Mouse (Mus musculus) erythroblast, adult 5-6 weeks (primary cell): Measurements from ENCODE around the gene Oxld1. TPM values are rescaled to one million over a fixed set of nuclear protein-coding genes. Genes with fewer than 3 reads are reported as not detected.
"Not testable (repeated sequence)": the region's sequence is repeated elsewhere in the genome, so short reads cannot be mapped to it uniquely, and the experiment has no call there.

Experiments used
- ATAC-seq: replicated peaks from 2 replicates; pipeline ENCODE4 v1.8.0; 2016; ENCODE audit warnings: moderate number of reproducible peaks, mild to moderate bottlenecking, moderate TSS enrichment, inconsistent platforms; ENCODE audit not compliant: poor library complexity, low FRiP score, severe bottlenecking
- total RNA-seq, 2 experiments: library from RNA; stranded (forward) in 1 of 2; stranded (reverse) in 1 of 2; fragments of 150-400 nt in 1 of 2; fragments of 200-764, 138-1000 nt in 1 of 2; gene quantifications; 2 replicates each; pipeline versions ENCODE4 v1.2.3 to v1.2.4; 2015 to 2017; ENCODE audit warnings: low replicate concordance in 2 of 2

Oxld1 gene
- total RNA-seq, 2 experiments from 2014 or later: 6.9 TPM; not detected in 1

- ATAC-seq: no peak
Measured at GRCm38 (mm10) chr11:120437857-120438385, 19.9 kb downstream of the Oxld1 start.

- ATAC-seq: peak; percentile 91
Measured at GRCm38 (mm10) chr11:120437152-120437856, 20.6 kb downstream of the Oxld1 start, which contains the start of gene Nploc4. Nploc4 (minus strand) TSS chr11:120437708.

- no peak for ATAC-seq
Measured at GRCm38 (mm10) chr11:120426727-120427126, 31.1 kb downstream of the Oxld1 start.

GRCm38 (mm10) chr11:120423569-120424295, 34.1 kb downstream of the Oxld1 start:
- peak; percentile 82 for ATAC-seq

GRCm38 (mm10) chr11:120422651-120423568, 35.0 kb downstream of the Oxld1 start:
- peak; percentile 15; the same call in 1 of the 2 replicates for ATAC-seq

GRCm38 (mm10) chr11:120418592-120418991, 39.3 kb downstream of the Oxld1 start:
- ATAC-seq: no peak

GRCm38 (mm10) chr11:120417852-120418251, 40.0 kb downstream of the Oxld1 start:
- ATAC-seq: no peak

- not testable (repeated sequence) for ATAC-seq
Measured at GRCm38 (mm10) chr11:120413621-120414020, 44.2 kb downstream of the Oxld1 start.

Other genes with a start within 250 kb of the Oxld1 start
- 2.1 and 3.3 TPM in 2 replicates for gene Bahcc1, start 225.1 kb downstream of the Oxld1 start, total RNA-seq (2015; ENCODE audit: low replicate concordance)
- 0.84 and 2.0 TPM in 2 replicates for gene Bahcc1, start 225.1 kb downstream of the Oxld1 start, total RNA-seq (2017; ENCODE audit: low replicate concordance)
- 637 and 655 TPM in 2 replicates for gene Actg1, start 109.5 kb downstream of the Oxld1 start, total RNA-seq (2015; ENCODE audit: low replicate concordance)
- gene Actg1, start 109.5 kb downstream of the Oxld1 start, total RNA-seq (2017; ENCODE audit: low replicate concordance): 301 and 341 TPM in 2 replicates
- gene Fscn2, start 96.5 kb downstream of the Oxld1 start, total RNA-seq (2015; ENCODE audit: low replicate concordance): not detected in 2 replicates
- gene Fscn2, start 96.5 kb downstream of the Oxld1 start, total RNA-seq (2017; ENCODE audit: low replicate concordance): not detected in 2 replicates
- gene Faap100, start 79.3 kb downstream of the Oxld1 start, total RNA-seq (2015; ENCODE audit: low replicate concordance): 0.96 and 3.6 TPM in 2 replicates
- 1.4 and 2.9 TPM in 2 replicates for gene Faap100, start 79.3 kb downstream of the Oxld1 start, total RNA-seq (2017; ENCODE audit: low replicate concordance)
- 16.1 and 17.6 TPM in 2 replicates for gene Nploc4, start 20.4 kb downstream of the Oxld1 start, total RNA-seq (2015; ENCODE audit: low replicate concordance)
- 24.6 and 31.8 TPM in 2 replicates for gene Nploc4, start 20.4 kb downstream of the Oxld1 start, total RNA-seq (2017; ENCODE audit: low replicate concordance)
- 1.3 TPM in 1 of 2 replicates, not detected in the other for gene Tspan10, start 15.4 kb downstream of the Oxld1 start, total RNA-seq (2015; ENCODE audit: low replicate concordance)
- gene Tspan10, start 15.4 kb downstream of the Oxld1 start, total RNA-seq (2017; ENCODE audit: low replicate concordance): not detected in 2 replicates
- gene Pde6g, start 4.6 kb downstream of the Oxld1 start, total RNA-seq (2015; ENCODE audit: low replicate concordance): not detected in 2 replicates
- gene Pde6g, start 4.6 kb downstream of the Oxld1 start, total RNA-seq (2017; ENCODE audit: low replicate concordance): not detected in 2 replicates
- gene Ccdc137, start within 50 bp of the Oxld1 start, total RNA-seq (2015; ENCODE audit: low replicate concordance): 1.5 and 2.1 TPM in 2 replicates
- gene Ccdc137, start within 50 bp of the Oxld1 start, total RNA-seq (2017; ENCODE audit: low replicate concordance): 1.5 and 16.8 TPM in 2 replicates
- 4.2 and 5.9 TPM in 2 replicates for gene Arl16, start 9.5 kb upstream of the Oxld1 start, total RNA-seq (2015; ENCODE audit: low replicate concordance)
- gene Arl16, start 9.5 kb upstream of the Oxld1 start, total RNA-seq (2017; ENCODE audit: low replicate concordance): 3.3 TPM in 1 of 2 replicates, not detected in the other
- gene Mrpl12, start 26.5 kb upstream of the Oxld1 start, total RNA-seq (2015; ENCODE audit: low replicate concordance): 12.1 and 16.1 TPM in 2 replicates
- gene Mrpl12, start 26.5 kb upstream of the Oxld1 start, total RNA-seq (2017; ENCODE audit: low replicate concordance): 12.1 and 15.6 TPM in 2 replicates
- 6.9 and 11.1 TPM in 2 replicates for gene Slc25a10, start 33.8 kb upstream of the Oxld1 start, total RNA-seq (2015; ENCODE audit: low replicate concordance)
- 4.7 and 6.0 TPM in 2 replicates for gene Slc25a10, start 33.8 kb upstream of the Oxld1 start, total RNA-seq (2017; ENCODE audit: low replicate concordance)
- gene Gcgr, start 72.6 kb upstream of the Oxld1 start, total RNA-seq (2015; ENCODE audit: low replicate concordance): not detected in 2 replicates
- not detected in 2 replicates for gene Gcgr, start 72.6 kb upstream of the Oxld1 start, total RNA-seq (2017; ENCODE audit: low replicate concordance)
- gene Mcrip1, start 91.7 kb upstream of the Oxld1 start, total RNA-seq (2015; ENCODE audit: low replicate concordance): 8.1 and 17.6 TPM in 2 replicates
- gene Mcrip1, start 91.7 kb upstream of the Oxld1 start, total RNA-seq (2017; ENCODE audit: low replicate concordance): 3.2 and 9.6 TPM in 2 replicates
- gene Ppp1r27, start 93.1 kb upstream of the Oxld1 start, total RNA-seq (2015; ENCODE audit: low replicate concordance): not detected in 2 replicates
- not detected in 2 replicates for gene Ppp1r27, start 93.1 kb upstream of the Oxld1 start, total RNA-seq (2017; ENCODE audit: low replicate concordance)
- gene P4hb, start 115.2 kb upstream of the Oxld1 start, total RNA-seq (2015; ENCODE audit: low replicate concordance): 108 and 148 TPM in 2 replicates
- 136 and 145 TPM in 2 replicates for gene P4hb, start 115.2 kb upstream of the Oxld1 start, total RNA-seq (2017; ENCODE audit: low replicate concordance)
- gene Arhgdia, start 123.6 kb upstream of the Oxld1 start, total RNA-seq (2015; ENCODE audit: low replicate concordance): 101 and 127 TPM in 2 replicates
- gene Arhgdia, start 123.6 kb upstream of the Oxld1 start, total RNA-seq (2017; ENCODE audit: low replicate concordance): 35.7 and 38.1 TPM in 2 replicates
- 60.6 and 67.8 TPM in 2 replicates for gene Alyref, start 140.3 kb upstream of the Oxld1 start, total RNA-seq (2015; ENCODE audit: low replicate concordance)
- 86.1 and 86.4 TPM in 2 replicates for gene Alyref, start 140.3 kb upstream of the Oxld1 start, total RNA-seq (2017; ENCODE audit: low replicate concordance)
- gene Anapc11, start 140.4 kb upstream of the Oxld1 start, total RNA-seq (2015; ENCODE audit: low replicate concordance): 15.0 and 16.9 TPM in 2 replicates
- 0.56 and 6.5 TPM in 2 replicates for gene Anapc11, start 140.4 kb upstream of the Oxld1 start, total RNA-seq (2017; ENCODE audit: low replicate concordance)
- gene Npb, start 150.4 kb upstream of the Oxld1 start, total RNA-seq (2015; ENCODE audit: low replicate concordance): not detected in 2 replicates
- gene Npb, start 150.4 kb upstream of the Oxld1 start, total RNA-seq (2017; ENCODE audit: low replicate concordance): not detected in 2 replicates
- 7.7 and 20.7 TPM in 2 replicates for gene Pcyt2, start 159.9 kb upstream of the Oxld1 start, total RNA-seq (2015; ENCODE audit: low replicate concordance)
- gene Pcyt2, start 159.9 kb upstream of the Oxld1 start, total RNA-seq (2017; ENCODE audit: low replicate concordance): 19.8 and 39.8 TPM in 2 replicates
- gene Sirt7, start 167.2 kb upstream of the Oxld1 start, total RNA-seq (2015; ENCODE audit: low replicate concordance): 21.9 and 26.1 TPM in 2 replicates
- gene Sirt7, start 167.2 kb upstream of the Oxld1 start, total RNA-seq (2017; ENCODE audit: low replicate concordance): 48.8 and 52.1 TPM in 2 replicates
- 65.3 and 78.0 TPM in 2 replicates for gene Mafg, start 175.5 kb upstream of the Oxld1 start, total RNA-seq (2015; ENCODE audit: low replicate concordance)
- gene Mafg, start 175.5 kb upstream of the Oxld1 start, total RNA-seq (2017; ENCODE audit: low replicate concordance): 137 and 154 TPM in 2 replicates
- gene Pycr1, start 185.7 kb upstream of the Oxld1 start, total RNA-seq (2015; ENCODE audit: low replicate concordance): 2.3 TPM in 1 of 2 replicates, not detected in the other
- gene Pycr1, start 185.7 kb upstream of the Oxld1 start, total RNA-seq (2017; ENCODE audit: low replicate concordance): not detected in 2 replicates
- not detected in 2 replicates for gene Myadml2, start 190.1 kb upstream of the Oxld1 start, total RNA-seq (2015; ENCODE audit: low replicate concordance)
- not detected in 2 replicates for gene Myadml2, start 190.1 kb upstream of the Oxld1 start, total RNA-seq (2017; ENCODE audit: low replicate concordance)
- not detected in 2 replicates for gene Notum, start 203.1 kb upstream of the Oxld1 start, total RNA-seq (2015; ENCODE audit: low replicate concordance)
- gene Notum, start 203.1 kb upstream of the Oxld1 start, total RNA-seq (2017; ENCODE audit: low replicate concordance): not detected in 2 replicates
- 16.7 and 17.6 TPM in 2 replicates for gene Aspscr1, start 214.9 kb upstream of the Oxld1 start, total RNA-seq (2015; ENCODE audit: low replicate concordance)
- gene Aspscr1, start 214.9 kb upstream of the Oxld1 start, total RNA-seq (2017; ENCODE audit: low replicate concordance): 10.7 and 15.9 TPM in 2 replicates